27 mouse cellular contexts compared by ENCODE assay signal in genomic region chr6:129265821-129266220, GRCm38 (mm10). TPM values are rescaled to one million over a fixed set of nuclear protein-coding genes. Genes with fewer than 3 reads are reported as not detected.
DNase-seq lines count a peak whose midpoint lies in the region; ATAC-seq and TF ChIP-seq lines count a peak whose summit lies in the region.
"Had no signal": no experiment of that assay in that cellular context is flagged by ENCODE, and none has a peak within 500 bp of the region (broad histone marks: within the 10 kb centered on the region; RNA-seq: fewer than 3 reads in every experiment).

No protein-coding gene starts in this region.

- peak; percentile 81 for TF ChIP-seq EP300 in CH12.LX (IDR thresholded peaks at IDR 0.05; ENCODE audit: low read length)

- H3K9me3 ChIP-seq in CH12.LX (replicated peaks; ENCODE audit: low read length): no peaks in the 10 kb centered on the region
- H3K9me3 ChIP-seq: embryonic facial prominence, embryonic 10.5 days; embryonic facial prominence, embryonic 12.5 days; forebrain, embryonic 13.5 days; forebrain, embryonic 15.5 days had no signal

- H3K4me2 ChIP-seq in CH12.LX (ENCODE audit: insufficient read depth, low read depth, poor library complexity, severe bottlenecking): no peak overlapping the region
- H3K4me2 ChIP-seq: embryonic facial prominence, embryonic 12.5 days; forebrain, embryonic 13.5 days; forebrain, embryonic 15.5 days had no signal

- H3K79me2 ChIP-seq in CH12.LX (replicated peaks; ENCODE audit: control insufficient read depth, extremely low read depth, insufficient read depth, poor library complexity, severe bottlenecking): peaks cover 29% of the 10 kb centered on the region

- TF ChIP-seq CTCF in CH12.LX (conservative IDR thresholded peaks at IDR 0.05 in 1 of 2, IDR thresholded peaks at IDR 0.05 in 1 of 2; ENCODE audit: low read depth in 2 of 2, low read length in 2 of 2): peak in 1 of 2 experiments; percentile 61; a peak in 2 of 4 replicates

- H3K36me3 ChIP-seq in CH12.LX (replicated peaks in 1 of 2; ENCODE audit: control insufficient read depth in 1 of 2, insufficient read depth in 1 of 2, low read length in 1 of 2): peaks cover 33 to 42% of the 10 kb centered on the region in 2 experiments
- H3K36me3 ChIP-seq: embryonic facial prominence, embryonic 10.5 days; embryonic facial prominence, embryonic 12.5 days; forebrain, embryonic 15.5 days had no signal

- dilution Hi-C loops in CH12.LX (cut with MboI; ENCODE audit: extremely low pct_ligation_motif_present, extremely low pct_unique_long_range_greater_than_20kb, low sequenced_read_pairs): no loop called here

- in situ Hi-C loops in CH12.LX (cut with MboI; ENCODE audit: low pct_ligation_motif_present, low pct_unique_long_range_greater_than_20kb, low sequenced_read_pairs): loop anchor here (5.0 to 25.0 kb wide), 2 partner anchors 51 to 271 kb away; partner anchors contain the start of gene Gabarapl1

- peak; percentile 55 for DNase-seq in 416B (ENCODE audit: low read depth)
- peak; percentile 75 for DNase-seq in CH12.LX (ENCODE audit: extremely low read depth)
- no peak for DNase-seq in heart, adult 8-10 months (ENCODE audit: low spot score)
- DNase-seq in frontal cortex, postnatal 10 days (ENCODE audit: low spot score in 2 of 2): no peak
- no peak for DNase-seq in lung, postnatal 14 days
- no peak for DNase-seq in urinary bladder, postnatal 14 days (ENCODE audit: low spot score)
- DNase-seq: adrenal gland, adult 2 months; adrenal gland, postnatal 10 days; adrenal gland, postnatal 25 days; B cell, adult 2 months; cerebellum, adult 11 months; cerebellum, adult 18-20 months; cerebellum, adult 8-10 months; cerebellum, adult 9-11 months; cerebellum, postnatal 14 days; cerebellum, postnatal 36 days; embryo, embryonic 11 days; forebrain, postnatal 0 days had no signal

- H3K4me1 ChIP-seq in CH12.LX (ENCODE audit: control insufficient read depth in 1 of 2, insufficient read depth in 2 of 2): peaks cover 23 to 62% of the 10 kb centered on the region in 2 experiments
- H3K4me1 ChIP-seq: embryonic facial prominence, embryonic 10.5 days; embryonic facial prominence, embryonic 12.5 days; forebrain, embryonic 13.5 days; forebrain, embryonic 15.5 days had no signal

- H3K27me3 ChIP-seq in CH12.LX (replicated peaks): no peaks in the 10 kb centered on the region
- H3K27me3 ChIP-seq: embryonic facial prominence, embryonic 12.5 days; forebrain, embryonic 13.5 days; forebrain, embryonic 15.5 days had no signal

- H3K9ac ChIP-seq in CH12.LX (ENCODE audit: insufficient read depth, low read depth): no peak overlapping the region
- H3K9ac ChIP-seq: embryonic facial prominence, embryonic 12.5 days; forebrain, embryonic 13.5 days; forebrain, embryonic 15.5 days; forebrain, postnatal 0 days had no signal

- peak; percentile 58 for TF ChIP-seq RAD21 in CH12.LX (IDR thresholded peaks at IDR 0.05; ENCODE audit: low read depth, low read length)

- 0 out of 2 replicates have a peak, but pooled peaks have one; percentile 24 for ATAC-seq in granulocyte monocyte progenitor cell, adult 5-6 weeks (replicated peaks; ENCODE audit: poor library complexity, severe bottlenecking)
- ATAC-seq in inflammation-experienced regulatory T-cells, adult 6 months: peak; percentile 37
- ATAC-seq: forebrain, embryonic 13.5 days; forebrain, embryonic 15.5 days; forebrain, postnatal 0 days had no signal

- TF ChIP-seq POLR2A in CH12.LX (IDR thresholded peaks at IDR 0.05; ENCODE audit: low read depth, low read length): no peak

- peak overlapping the region; percentile 41; the same call in 1 of the 2 replicates for H3K27ac ChIP-seq in CH12.LX (ENCODE audit: insufficient read depth, low read depth)
- H3K27ac ChIP-seq: embryonic facial prominence, embryonic 10.5 days; embryonic facial prominence, embryonic 12.5 days; forebrain, embryonic 13.5 days; forebrain, embryonic 15.5 days had no signal

- no peak overlapping the region for H3K4me3 ChIP-seq in CH12.LX (replicated peaks in 1 of 3; ENCODE audit: low read depth in 2 of 3, low read length in 2 of 3, poor library complexity in 1 of 3)
- H3K4me3 ChIP-seq: embryonic facial prominence, embryonic 10.5 days; embryonic facial prominence, embryonic 12.5 days; forebrain, embryonic 13.5 days; forebrain, embryonic 15.5 days had no signal

TF ChIP-seq in CH12.LX, 34 proteins besides CTCF, POLR2A, EP300 and RAD21:
- peak; percentile 87; the same call in 1 of the 2 replicates for TF ChIP-seq IRF4 (IDR thresholded peaks at IDR 0.05; ENCODE audit: low read depth, low read length)
- TF ChIP-seq JUN (IDR thresholded peaks at IDR 0.05; ENCODE audit: insufficient read depth, low read depth, low read length): peak; percentile 49; the same call in 1 of the 2 replicates
- no peak for TF ChIP-seq GABPA (IDR thresholded peaks at IDR 0.05; ENCODE audit: insufficient replicate concordance, low read depth, low read length)
- TF ChIP-seq MAX (IDR thresholded peaks at IDR 0.05; ENCODE audit: low read length): 0 out of 2 replicates have a peak, but pooled peaks have one; percentile 51
- TF ChIP-seq TBP (conservative IDR thresholded peaks at IDR 0.05; ENCODE audit: low read depth, low read length): no peak
- no peak for TF ChIP-seq ZNF384 (IDR thresholded peaks at IDR 0.05; ENCODE audit: low read depth, low read length)
- no peak for TF ChIP-seq E2F4 (IDR thresholded peaks at IDR 0.05; ENCODE audit: insufficient replicate concordance, low read depth, low read length)
- TF ChIP-seq PAX5 (IDR thresholded peaks at IDR 0.05; ENCODE audit: low read length): no peak
- no peak for TF ChIP-seq RCOR1 (conservative IDR thresholded peaks at IDR 0.05; ENCODE audit: low read depth, low read length)
- peak; percentile 24; the same call in 1 of the 2 replicates for TF ChIP-seq USF2 (conservative IDR thresholded peaks at IDR 0.05; ENCODE audit: low read depth, low read length)
- TF ChIP-seq USF1 (IDR thresholded peaks at IDR 0.05; ENCODE audit: low read depth, low read length): no peak; the same call in 1 of the 2 replicates
- TF ChIP-seq BHLHE40 (IDR thresholded peaks at IDR 0.05; ENCODE audit: low read depth, low read length): peak; percentile 85
- peak; percentile 24; the same call in 1 of the 2 replicates for TF ChIP-seq ZC3H11A (IDR thresholded peaks at IDR 0.05; ENCODE audit: low read depth, low read length)
- no peak for TF ChIP-seq ELF1 (IDR thresholded peaks at IDR 0.05; ENCODE audit: low read depth, low read length)
- TF ChIP-seq ETS1 (conservative IDR thresholded peaks at IDR 0.05; ENCODE audit: low read depth, low read length): peak; percentile 82
- TF ChIP-seq MAZ (IDR thresholded peaks at IDR 0.05; ENCODE audit: low read depth, low read length): 0 out of 2 replicates have a peak, but pooled peaks have one; percentile 56
- TF ChIP-seq KAT2A (IDR thresholded peaks at IDR 0.05; ENCODE audit: insufficient replicate concordance, low read length): no peak
- 0 out of 2 replicates have a peak, but pooled peaks have one; percentile 37 for TF ChIP-seq NRF1 (IDR thresholded peaks at IDR 0.05; ENCODE audit: low read depth, low read length)
- no peak; the same call in 1 of the 2 replicates for TF ChIP-seq CHD1 (IDR thresholded peaks at IDR 0.05; ENCODE audit: low read depth, low read length)
- no peak; the same call in 1 of the 2 replicates for TF ChIP-seq CHD2 (IDR thresholded peaks at IDR 0.05; ENCODE audit: low read length)
- TF ChIP-seq NELFE (IDR thresholded peaks at IDR 0.05; ENCODE audit: low read depth, low read length): no peak
- TF ChIP-seq MYC (IDR thresholded peaks at IDR 0.05; ENCODE audit: low read depth, low read length): peak; percentile 32; the same call in 1 of the 2 replicates
- TF ChIP-seq MXI1 (IDR thresholded peaks at IDR 0.05; ENCODE audit: low read depth, low read length): no peak; the same call in 1 of the 2 replicates
- peak; percentile 71; the same call in 1 of the 2 replicates for TF ChIP-seq JUND (conservative IDR thresholded peaks at IDR 0.05; ENCODE audit: low read depth, low read length)
- TF ChIP-seq UBTF (IDR thresholded peaks at IDR 0.05; ENCODE audit: low read depth, low read length): no peak
- peak; percentile 69 for TF ChIP-seq SMC3 (IDR thresholded peaks at IDR 0.05; ENCODE audit: low read depth, low read length)
- no peak; the same call in 1 of the 2 replicates for TF ChIP-seq POLR2AphosphoS2 (IDR thresholded peaks at IDR 0.05; ENCODE audit: low read depth, low read length)
- peak; percentile 33; the same call in 1 of the 2 replicates for TF ChIP-seq SIN3A (IDR thresholded peaks at IDR 0.05; ENCODE audit: low read length)
- TF ChIP-seq MEF2A (IDR thresholded peaks at IDR 0.05; ENCODE audit: borderline replicate concordance, low read depth, low read length): peak; percentile 63; the same call in 1 of the 2 replicates
- TF ChIP-seq ZKSCAN1 (IDR thresholded peaks at IDR 0.05; ENCODE audit: borderline replicate concordance, low read depth, low read length): no peak
- peak; percentile 81; the same call in 1 of the 2 replicates for TF ChIP-seq TCF12 (IDR thresholded peaks at IDR 0.05; ENCODE audit: low read depth, low read length)
- no peak for TF ChIP-seq ZMIZ1 (IDR thresholded peaks at IDR 0.05; ENCODE audit: low read depth, low read length)
- TF ChIP-seq HCFC1 (IDR thresholded peaks at IDR 0.05; ENCODE audit: low read depth, low read length): no peak
- no peak for TF ChIP-seq MAFK (IDR thresholded peaks at IDR 0.05; ENCODE audit: insufficient replicate concordance, low read length)

RNA-seq across cellular contexts. Expression of gene Cd69, which starts 9.4 kb away (rescaled TPM):
- total RNA-seq in CH12.LX (2012; rRNA removed) (112 and 132 TPM in 2 replicates), CH12.LX (2014; rRNA removed) (229 and 269 TPM in 2 replicates)
- polyA plus RNA-seq in CH12.LX (2012; ENCODE audit: insufficient read length, low read depth): 71.2 and 71.3 TPM in 2 replicates
- 60.9 and 69.3 TPM in 2 replicates for total RNA-seq in granulocyte monocyte progenitor cell, adult 5-6 weeks (2014; fragmentation: Nextera tagmentation)
- total RNA-seq in granulocyte monocyte progenitor cell, adult 5-6 weeks (2017): 163 and 224 TPM in 2 replicates
- 100 to 1,000 TPM; 152 to 264 (median 175) TPM for polyA plus RNA-seq in inflammation-experienced regulatory T-cells, adult 6 months (2017; shearing (Covaris generic))
- under 1 TPM in 1 of 4 experiments, not detected in 3; 0.16 TPM for total RNA-seq in heart, adult 8-10 months (2022)
- total RNA-seq: forebrain, postnatal 0 days; MEL had no signal
- polyA plus RNA-seq: adrenal gland, adult 2 months; brain, embryonic 14.5 days; embryonic facial prominence, embryonic 10.5 days; embryonic facial prominence, embryonic 12.5 days; forebrain, embryonic 11.5 days; forebrain, embryonic 13.5 days; forebrain, embryonic 15.5 days had no signal

Comparison
In these comparisons a context has a peak if more than half of its experiments do, and no peak if none do; other contexts are left out.
1. DNase-seq: peak in 416B (single experiment) and CH12.LX (single experiment); none in heart, adult 8-10 months (single experiment), frontal cortex, postnatal 10 days (0 of 2), lung, postnatal 14 days (single experiment) and urinary bladder, postnatal 14 days (single experiment).
2. RNA of gene Cd69, which starts 9.4 kb away (total RNA-seq): 112 to 269 TPM in CH12.LX and 60.9 to 224 TPM in granulocyte monocyte progenitor cell, adult 5-6 weeks; 0.16 TPM in heart, adult 8-10 months; every median in the first group is over 10 times any median in the second.